Mouse (Mus musculus) neural tube, embryonic 12.5 days (tissue): ENCODE results near the gene Katnal1. TPM values are rescaled to one million over a fixed set of nuclear protein-coding genes. Genes with fewer than 3 reads are reported as not detected.

Experiments used
- ATAC-seq: fragments of 200-750 bp; cut with Nextera tagmentation; 2 replicates; pipeline ENCODE4 v1.8.0; 2017; ENCODE audit warnings: low read depth, mild to moderate bottlenecking, moderate TSS enrichment, moderate library complexity; ENCODE audit not compliant: low FRiP score
- H3K27ac ChIP-seq: fragments of 300-500 bp; sonication (generic); 2 replicates; pipeline ENCODE4 v1.5.1; 2016
- H3K27me3 ChIP-seq: fragments of 300-500 bp; sonication (generic); replicated peaks from 2 replicates; pipeline ENCODE4 v1.6.1; 2016; ENCODE audit warnings: mild to moderate bottlenecking
- H3K36me3 ChIP-seq: fragments of 300-500 bp; sonication (generic); 2 replicates; pipeline ENCODE4 v1.6.1; 2016; ENCODE audit warnings: mild to moderate bottlenecking
- H3K4me1 ChIP-seq: fragments of 300-500 bp; sonication (generic); 2 replicates; pipeline ENCODE4 v1.6.1; 2016
- H3K4me2 ChIP-seq: fragments of 300-500 bp; sonication (generic); replicated peaks from 2 replicates; pipeline ENCODE4 v1.6.1; 2016; ENCODE audit warnings: mild to moderate bottlenecking
- H3K4me3 ChIP-seq: fragments of 300-500 bp; sonication (generic); 2 replicates; pipeline ENCODE4 v1.5.1; 2016
- H3K9ac ChIP-seq: fragments of 300-500 bp; sonication (generic); 2 replicates; pipeline ENCODE4 v1.6.1; 2016; ENCODE audit warnings: mild to moderate bottlenecking
- H3K9me3 ChIP-seq: fragments of 300-500 bp; sonication (generic); 2 replicates; pipeline ENCODE4 v1.6.1; 2016; ENCODE audit warnings: mild to moderate bottlenecking
- WGBS: fragments of 180-500 bp; shearing (Covaris S2); methylation state at CpG from one replicate; pipeline ENCODE4 v1.1.7; 2016; 5-methylcytosine and 5-hydroxymethylcytosine counted together
- polyA plus RNA-seq: library from polyadenylated mRNA; unstranded; fragments of >200 nt; fragmentation: Nextera tagmentation; extraction: Ambion mirVana; gene quantifications from 2 replicates; pipeline ENCODE4 v1.2.1, GENCODE M21; 2016

Katnal1 gene
- polyA plus RNA-seq, 1 experiment from 2014 or later, result 36.6 TPM

- H3K9ac ChIP-seq, result no peak overlapping the region
- WGBS, result 96% methylated on average over 3 of the region's 3 CpGs
- ATAC-seq, result no peak
Measured at GRCm38 (mm10) chr5:148936516-148936951, 7.4 kb upstream of the Katnal1 start.

GRCm38 (mm10) chr5:148935871-148936270 lies 6.8 kb upstream of the Katnal1 start:
- no peak overlapping the region for H3K4me2 ChIP-seq
- H3K9ac ChIP-seq, result no peak overlapping the region
- H3K36me3 ChIP-seq, result no peaks in the 10 kb centered on the region
- WGBS, result 86% methylated on average over 6 of the region's 6 CpGs
- peaks cover 8% of the 10 kb centered on the region; the same call in 1 of the 2 replicates for H3K4me1 ChIP-seq
- no peaks in the 10 kb centered on the region for H3K27me3 ChIP-seq
- no peak for ATAC-seq
- H3K4me3 ChIP-seq, result no peak overlapping the region
- no peak overlapping the region for H3K27ac ChIP-seq
- H3K9me3 ChIP-seq, result 0 out of 2 replicates have a peak, but pooled peaks cover 3% of the 10 kb centered on the region

More at GRCm38 (mm10) chr5:148936516-148936951, 7.4 kb upstream of the Katnal1 start:
- H3K9me3 ChIP-seq, result 0 out of 2 replicates have a peak, but pooled peaks cover 3% of the 10 kb centered on the region
- peaks cover 8% of the 10 kb centered on the region; the same call in 1 of the 2 replicates for H3K4me1 ChIP-seq
- no peak overlapping the region for H3K4me2 ChIP-seq
- H3K27ac ChIP-seq, result no peak overlapping the region
- H3K4me3 ChIP-seq, result no peak overlapping the region
- H3K36me3 ChIP-seq, result no peaks in the 10 kb centered on the region
- H3K27me3 ChIP-seq, result no peaks in the 10 kb centered on the region

- no peak overlapping the region for H3K27ac ChIP-seq
- H3K36me3 ChIP-seq, result no peaks in the 10 kb centered on the region
- WGBS, result 45% methylated on average over 7 of the region's 7 CpGs
- no peak overlapping the region for H3K4me3 ChIP-seq
- no peak overlapping the region for H3K9ac ChIP-seq
- no peak for ATAC-seq
- peaks cover 8% of the 10 kb centered on the region; the same call in 1 of the 2 replicates for H3K4me1 ChIP-seq
- no peak overlapping the region for H3K4me2 ChIP-seq
- H3K9me3 ChIP-seq, result 0 out of 2 replicates have a peak, but pooled peaks cover 3% of the 10 kb centered on the region
- no peaks in the 10 kb centered on the region for H3K27me3 ChIP-seq
Measured at GRCm38 (mm10) chr5:148935071-148935821, 6.1 kb upstream of the Katnal1 start.

GRCm38 (mm10) chr5:148934457-148934856 lies 5.3 kb upstream of the Katnal1 start:
- Histone ChIP-seq H3K9me3 (0 out of 2 replicates have a peak, but pooled peaks cover 3% of the 10 kb centered on the region), H3K27ac (no peak overlapping the region), H3K4me1 (peaks cover 8% of the 10 kb centered on the region), H3K9ac (no peak overlapping the region), H3K36me3 (no peaks in the 10 kb centered on the region), H3K4me3 (no peak overlapping the region), H3K27me3 (no peaks in the 10 kb centered on the region), H3K4me2 (0 out of 2 replicates have a peak overlapping the region, but pooled peaks have one; percentile 17)
- ATAC-seq, result peak; percentile 84
- WGBS, result 18% methylated on average over 6 of the region's 6 CpGs

- no peak overlapping the region for H3K4me2 ChIP-seq
- peaks cover 13% of the 10 kb centered on the region for H3K4me1 ChIP-seq
- H3K4me3 ChIP-seq, result no peak overlapping the region
- no peaks in the 10 kb centered on the region for H3K36me3 ChIP-seq
- no peaks in the 10 kb centered on the region for H3K27me3 ChIP-seq
- H3K9me3 ChIP-seq, result 0 out of 2 replicates have a peak, but pooled peaks cover 3% of the 10 kb centered on the region
- WGBS, result 39% methylated on average over 8 of the region's 8 CpGs
- no peak for ATAC-seq
- no peak overlapping the region for H3K9ac ChIP-seq
- H3K27ac ChIP-seq, result no peak overlapping the region
Measured at GRCm38 (mm10) chr5:148933767-148934166, 4.6 kb upstream of the Katnal1 start.

GRCm38 (mm10) chr5:148931301-148931700 lies 2.2 kb upstream of the Katnal1 start:
- Histone ChIP-seq H3K4me3 (no peak overlapping the region), H3K4me2 (no peak overlapping the region), H3K27ac (no peak overlapping the region), H3K9me3 (0 out of 2 replicates have a peak, but pooled peaks cover 3% of the 10 kb centered on the region), H3K4me1 (peaks cover 13% of the 10 kb centered on the region), H3K27me3 (no peaks in the 10 kb centered on the region), H3K36me3 (peaks cover under 1% of the 10 kb centered on the region; the same call in 1 of the 2 replicates), H3K9ac (no peak overlapping the region)
- WGBS, result 93% methylated on average over 1 of the region's 1 CpGs
- no peak for ATAC-seq

- Histone ChIP-seq H3K27me3 (no peaks in the 10 kb centered on the region), H3K4me2 (peak overlapping the region; percentile 73), H3K27ac (peak overlapping the region; percentile 96), H3K4me1 (peaks cover 5% of the 10 kb centered on the region), H3K4me3 (peak overlapping the region; percentile 82), H3K9me3 (0 out of 2 replicates have a peak, but pooled peaks cover 3% of the 10 kb centered on the region), H3K9ac (peak overlapping the region; percentile 83), H3K36me3 (peaks cover 13% of the 10 kb centered on the region; the same call in 1 of the 2 replicates)
- ATAC-seq, result peak; percentile 99
- WGBS, result under 1% methylated on average over 69 of the region's 69 CpGs
Measured at GRCm38 (mm10) chr5:148928382-148929115, 571 bp downstream of the Katnal1 start.

- 0 out of 2 replicates have a peak overlapping the region, but pooled peaks have one; percentile 86 for H3K27ac ChIP-seq
- peak overlapping the region; percentile 82 for H3K4me3 ChIP-seq
- H3K9me3 ChIP-seq, result 0 out of 2 replicates have a peak, but pooled peaks cover 3% of the 10 kb centered on the region
- peaks cover 13% of the 10 kb centered on the region; the same call in 1 of the 2 replicates for H3K36me3 ChIP-seq
- peak overlapping the region; percentile 83 for H3K9ac ChIP-seq
- peaks cover 5% of the 10 kb centered on the region for H3K4me1 ChIP-seq
- H3K4me2 ChIP-seq, result peak overlapping the region; percentile 73
- ATAC-seq, result no peak
- H3K27me3 ChIP-seq, result no peaks in the 10 kb centered on the region
- 49% methylated on average over 5 of the region's 5 CpGs for WGBS
Measured at GRCm38 (mm10) chr5:148927717-148928223, 1.4 kb downstream of the Katnal1 start.

- H3K27me3 ChIP-seq, result no peaks in the 10 kb centered on the region
- WGBS, result 91% methylated on average over 12 of the region's 12 CpGs
- peaks cover 20% of the 10 kb centered on the region; the same call in 1 of the 2 replicates for H3K36me3 ChIP-seq
- no peak overlapping the region for H3K4me3 ChIP-seq
- no peak overlapping the region for H3K9ac ChIP-seq
- no peaks in the 10 kb centered on the region for H3K9me3 ChIP-seq
- no peak overlapping the region for H3K4me2 ChIP-seq
- peaks cover 5% of the 10 kb centered on the region for H3K4me1 ChIP-seq
- H3K27ac ChIP-seq, result no peak overlapping the region
- no peak for ATAC-seq
Measured at GRCm38 (mm10) chr5:148924586-148924985, 4.5 kb downstream of the Katnal1 start.

- H3K27ac ChIP-seq, result no peak overlapping the region
- WGBS, result 87% methylated on average over 9 of the region's 9 CpGs
- no peaks in the 10 kb centered on the region for H3K9me3 ChIP-seq
- no peak for ATAC-seq
- H3K9ac ChIP-seq, result no peak overlapping the region
- H3K4me1 ChIP-seq, result peaks cover 1% of the 10 kb centered on the region
- peaks cover 25% of the 10 kb centered on the region; the same call in 1 of the 2 replicates for H3K36me3 ChIP-seq
- H3K4me3 ChIP-seq, result no peak overlapping the region
- no peaks in the 10 kb centered on the region for H3K27me3 ChIP-seq
- H3K4me2 ChIP-seq, result no peak overlapping the region
Measured at GRCm38 (mm10) chr5:148924051-148924450, 5.1 kb downstream of the Katnal1 start.

GRCm38 (mm10) chr5:148923408-148923807 lies 5.7 kb downstream of the Katnal1 start:
- 79% methylated on average over 10 of the region's 10 CpGs for WGBS

GRCm38 (mm10) chr5:148922773-148923172 lies 6.3 kb downstream of the Katnal1 start:
- Histone ChIP-seq H3K27me3 (no peaks in the 10 kb centered on the region), H3K9ac (no peak overlapping the region), H3K36me3 (peaks cover 37% of the 10 kb centered on the region), H3K27ac (no peak overlapping the region), H3K9me3 (no peaks in the 10 kb centered on the region), H3K4me3 (no peak overlapping the region), H3K4me2 (no peak overlapping the region), H3K4me1 (no peaks in the 10 kb centered on the region)
- 89% methylated on average over 5 of the region's 5 CpGs for WGBS
- no peak for ATAC-seq

More at GRCm38 (mm10) chr5:148923408-148923807, 5.7 kb downstream of the Katnal1 start:
- Histone ChIP-seq H3K27ac (no peak overlapping the region), H3K9ac (no peak overlapping the region), H3K4me1 (no peaks in the 10 kb centered on the region), H3K9me3 (no peaks in the 10 kb centered on the region), H3K27me3 (no peaks in the 10 kb centered on the region), H3K4me2 (no peak overlapping the region), H3K4me3 (no peak overlapping the region), H3K36me3 (peaks cover 31% of the 10 kb centered on the region)
- ATAC-seq, result no peak
